Mouse (Mus musculus) midbrain, embryonic 10.5 days (tissue): ENCODE data around the gene Tmem170b. TPM values are rescaled to one million over a fixed set of nuclear protein-coding genes. Genes with fewer than 3 reads are reported as not detected.
A peak's percentile ranks its signal among the peaks of the same experiment; 100 is the strongest.
"Not testable (repeated sequence)": the region's sequence is repeated elsewhere in the genome, so short reads cannot be mapped to it uniquely, and the experiment has no call there.

Experiments used
- DNase-seq: peaks from one replicate; pipeline ENCODE4 v3.0.0-alpha.2; 2017; ENCODE audit warnings: low spot score
- H3K27ac ChIP-seq: fragments of 300-500 bp; sonication (generic); replicated peaks from 2 replicates; pipeline ENCODE4 v1.5.1; 2016; ENCODE audit warnings: mild to moderate bottlenecking
- H3K27me3 ChIP-seq: fragments of 300-500 bp; sonication (generic); 2 replicates; pipeline ENCODE4 v1.6.1; 2016; ENCODE audit warnings: low read depth, mild to moderate bottlenecking; ENCODE audit not compliant: poor library complexity, severe bottlenecking
- H3K36me3 ChIP-seq: fragments of 300-500 bp; sonication (generic); 2 replicates; pipeline ENCODE4 v1.6.1; 2016; ENCODE audit warnings: mild to moderate bottlenecking, moderate library complexity
- H3K4me1 ChIP-seq: fragments of 300-500 bp; sonication (generic); 2 replicates; pipeline ENCODE4 v1.6.1; 2016
- H3K4me3 ChIP-seq: fragments of 300-500 bp; sonication (generic); 2 replicates; pipeline ENCODE4 v1.5.1; 2016; ENCODE audit warnings: mild to moderate bottlenecking, moderate library complexity
- H3K9me3 ChIP-seq: fragments of 300-500 bp; sonication (generic); replicated peaks from 2 replicates; pipeline ENCODE4 v1.6.1; 2016; ENCODE audit warnings: mild to moderate bottlenecking
- WGBS: fragments of 180-500 bp; shearing (Covaris S2); methylation state at CpG from one replicate; pipeline ENCODE4 v1.1.7; 2016; 5-methylcytosine and 5-hydroxymethylcytosine counted together
- polyA plus RNA-seq: library from polyadenylated mRNA; unstranded; fragments of >200 nt; fragmentation: Nextera tagmentation; extraction: Ambion mirVana; gene quantifications from 2 replicates; pipeline ENCODE4 v1.2.1, GENCODE M21; 2016

Gene Tmem170b
- polyA plus RNA-seq, 1 experiment from 2014 or later: 13.4 TPM

DNA sequence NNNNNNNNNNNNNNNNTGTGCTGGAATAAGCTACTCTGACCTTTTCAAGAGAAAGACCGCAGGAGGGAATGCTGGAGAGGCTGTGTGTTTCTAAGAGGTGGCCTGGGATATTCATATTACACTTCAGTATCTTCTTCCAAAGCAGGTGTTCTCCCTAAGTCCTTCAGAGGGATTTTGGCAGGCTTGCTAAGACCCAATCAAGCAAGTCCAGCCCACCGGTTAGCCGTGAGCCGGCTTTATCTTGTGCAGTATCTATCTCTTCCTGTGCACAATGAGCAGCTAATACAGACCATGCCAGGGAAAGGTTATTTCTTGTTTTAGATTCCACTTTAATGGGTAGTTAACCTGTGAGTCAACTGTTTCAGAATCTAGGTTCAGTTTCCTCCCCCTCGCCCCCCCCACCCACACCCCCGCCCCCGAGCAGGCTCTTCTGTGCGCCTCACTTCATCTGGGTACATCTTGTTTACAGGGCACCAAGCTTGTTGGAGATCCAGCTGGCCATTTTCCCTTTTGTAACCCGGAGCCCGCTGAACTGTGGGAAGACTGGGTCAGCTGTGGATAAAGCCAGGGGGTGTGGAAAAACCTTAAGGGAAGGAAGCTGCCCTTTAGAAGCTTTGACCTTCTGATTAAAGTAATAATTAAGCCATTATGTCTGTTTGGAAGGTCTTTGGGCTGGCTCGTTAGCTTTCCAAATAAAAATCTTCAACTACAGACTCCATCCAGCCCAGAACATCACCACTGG is 54.5 kb downstream of the Tmem170b start:
- Histone ChIP-seq H3K9me3 (no peaks in the 10 kb centered on the region), H3K4me3 (no peak overlapping the region), H3K36me3 (no peaks in the 10 kb centered on the region), H3K27me3 (no peaks in the 10 kb centered on the region), H3K4me1 (peaks cover 28% of the 10 kb centered on the region), H3K27ac (no peak overlapping the region)
- DNase-seq: no peak
- WGBS: 67% methylated on average over 11 of the region's 11 CpGs

DNA sequence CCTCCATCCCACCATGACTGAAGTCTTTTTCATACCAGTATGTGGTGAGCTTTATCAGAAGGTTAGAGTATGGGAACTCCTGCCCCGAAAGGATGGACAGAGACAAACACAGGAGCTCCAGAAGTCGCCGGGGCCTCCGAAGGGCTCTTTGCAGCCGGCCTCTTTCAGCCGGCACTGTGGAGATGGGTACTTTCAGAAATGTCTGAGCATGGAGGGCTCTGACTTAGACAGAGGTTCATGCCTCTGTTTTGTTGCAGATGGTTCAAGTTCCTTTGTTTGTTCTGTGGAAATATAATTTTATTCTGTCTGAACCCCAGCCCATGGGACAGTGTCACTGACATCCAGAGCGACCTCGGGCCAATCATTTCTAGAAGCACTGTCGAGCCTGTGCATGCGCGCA is 55.4 kb downstream of the Tmem170b start:
- 94% methylated on average over 11 of the region's 11 CpGs for WGBS
- Histone ChIP-seq H3K4me1 (peaks cover 28% of the 10 kb centered on the region), H3K27ac (0 out of 2 replicates have a peak overlapping the region, but pooled peaks have one; percentile 7), H3K4me3 (no peak overlapping the region), H3K36me3 (no peaks in the 10 kb centered on the region), H3K9me3 (no peaks in the 10 kb centered on the region), H3K27me3 (no peaks in the 10 kb centered on the region)
- DNase-seq: no peak

DNA sequence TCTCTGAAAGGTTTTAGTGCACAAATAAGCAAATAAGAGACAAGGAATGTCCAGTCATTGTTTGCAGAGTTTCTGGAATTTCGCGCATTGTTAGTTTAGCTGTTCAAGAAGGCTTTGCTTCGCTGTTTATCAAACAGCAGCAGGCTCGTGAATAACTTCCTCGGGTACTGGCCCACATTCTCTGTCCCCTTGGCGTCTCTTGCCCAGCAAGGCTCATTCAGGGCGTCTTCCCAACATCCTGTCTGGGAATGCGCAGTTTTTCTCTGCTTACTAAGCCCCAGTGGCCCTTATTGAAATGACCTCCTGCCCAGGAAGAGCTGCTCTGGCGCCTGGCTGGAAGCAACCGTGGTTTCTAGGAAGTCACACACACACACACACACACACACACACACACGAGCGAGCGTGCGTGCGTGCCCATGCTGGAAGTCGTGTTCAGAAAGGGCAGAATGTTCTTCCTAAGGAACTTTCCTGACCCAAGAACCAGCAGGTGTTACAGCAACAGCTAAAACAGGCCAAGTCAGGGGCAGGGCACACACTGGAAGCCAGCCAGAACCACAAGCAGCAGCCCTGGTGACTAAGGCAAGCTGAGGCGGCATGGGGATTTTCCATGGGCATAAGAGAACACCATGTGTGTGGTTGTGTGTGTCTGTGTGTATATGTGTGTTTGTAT is 56.8 kb downstream of the Tmem170b start:
- Histone ChIP-seq H3K36me3 (no peaks in the 10 kb centered on the region), H3K27ac (peak overlapping the region; percentile 49), H3K4me1 (peaks cover 28% of the 10 kb centered on the region), H3K27me3 (no peaks in the 10 kb centered on the region), H3K4me3 (no peak overlapping the region), H3K9me3 (no peaks in the 10 kb centered on the region)
- 54% methylated on average over 17 of the region's 17 CpGs for WGBS
- peak; percentile 37 for DNase-seq

DNA sequence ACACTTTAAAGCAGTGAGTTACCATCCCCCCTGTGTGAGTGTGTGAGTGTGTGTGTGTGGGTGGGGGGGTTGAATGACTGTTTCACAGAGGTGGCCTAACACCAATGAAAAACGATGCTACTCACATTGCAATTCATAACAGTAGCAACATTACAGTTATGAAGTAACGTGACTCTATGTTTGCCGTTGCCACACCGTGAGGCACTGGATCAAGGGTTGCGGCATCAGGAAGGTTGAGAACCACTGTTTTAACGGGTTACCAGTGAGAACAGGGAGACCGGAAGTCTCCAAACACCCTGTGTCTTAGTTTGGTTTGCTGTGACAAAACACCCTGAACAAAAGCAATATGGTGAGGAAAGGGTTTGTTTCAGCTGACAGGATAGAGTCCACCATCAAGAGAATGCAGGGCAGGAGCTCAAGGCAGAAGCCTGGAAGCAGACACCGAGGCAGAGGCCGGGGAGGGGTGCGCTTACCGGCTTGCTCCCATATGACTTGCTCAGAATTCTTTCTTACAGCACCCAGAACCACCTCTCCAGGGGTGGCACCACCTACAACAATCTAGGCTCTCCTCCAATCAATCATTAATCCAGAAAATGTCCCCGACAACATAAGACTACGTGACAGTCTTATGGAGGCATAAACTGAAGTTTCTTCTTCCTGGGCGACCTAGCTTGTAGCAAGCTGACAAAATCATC is 57.9 kb downstream of the Tmem170b start:
- H3K9me3 ChIP-seq: no peaks in the 10 kb centered on the region
- no peaks in the 10 kb centered on the region for H3K27me3 ChIP-seq
- no peak for DNase-seq
- no peak overlapping the region for H3K27ac ChIP-seq
- 92% methylated on average over 14 of the region's 14 CpGs for WGBS
- H3K36me3 ChIP-seq: no peaks in the 10 kb centered on the region
- H3K4me3 ChIP-seq: no peak overlapping the region
- peaks cover 28% of the 10 kb centered on the region for H3K4me1 ChIP-seq

DNA sequence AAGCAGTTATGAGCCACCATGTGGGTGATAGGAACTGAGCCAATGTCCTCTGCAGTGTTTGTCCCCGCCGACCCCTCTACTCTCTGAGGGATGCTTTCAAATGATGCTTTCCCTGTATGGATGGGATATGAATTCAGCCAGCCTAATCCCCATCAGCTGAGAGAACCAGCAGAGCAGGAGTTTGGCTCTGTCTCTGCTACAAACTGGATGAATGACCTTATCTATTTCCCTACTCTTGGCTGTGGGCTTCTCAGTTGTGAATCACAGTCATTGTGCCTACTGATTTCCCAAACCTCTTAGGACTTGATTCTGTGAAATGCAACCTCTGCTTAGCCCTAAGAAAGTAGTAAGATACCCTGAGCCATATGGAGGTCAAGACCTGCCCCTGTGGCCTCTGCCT is 64.2 kb downstream of the Tmem170b start:
- no peaks in the 10 kb centered on the region for H3K27me3 ChIP-seq
- H3K4me1 ChIP-seq: peaks cover 5% of the 10 kb centered on the region
- H3K9me3 ChIP-seq: no peaks in the 10 kb centered on the region
- H3K4me3 ChIP-seq: no peak overlapping the region
- 0 out of 2 replicates have a peak overlapping the region, but pooled peaks have one; percentile 23 for H3K27ac ChIP-seq
- no peaks in the 10 kb centered on the region for H3K36me3 ChIP-seq
- WGBS: 91% methylated on average over 2 of the region's 2 CpGs
- DNase-seq: no peak

DNA sequence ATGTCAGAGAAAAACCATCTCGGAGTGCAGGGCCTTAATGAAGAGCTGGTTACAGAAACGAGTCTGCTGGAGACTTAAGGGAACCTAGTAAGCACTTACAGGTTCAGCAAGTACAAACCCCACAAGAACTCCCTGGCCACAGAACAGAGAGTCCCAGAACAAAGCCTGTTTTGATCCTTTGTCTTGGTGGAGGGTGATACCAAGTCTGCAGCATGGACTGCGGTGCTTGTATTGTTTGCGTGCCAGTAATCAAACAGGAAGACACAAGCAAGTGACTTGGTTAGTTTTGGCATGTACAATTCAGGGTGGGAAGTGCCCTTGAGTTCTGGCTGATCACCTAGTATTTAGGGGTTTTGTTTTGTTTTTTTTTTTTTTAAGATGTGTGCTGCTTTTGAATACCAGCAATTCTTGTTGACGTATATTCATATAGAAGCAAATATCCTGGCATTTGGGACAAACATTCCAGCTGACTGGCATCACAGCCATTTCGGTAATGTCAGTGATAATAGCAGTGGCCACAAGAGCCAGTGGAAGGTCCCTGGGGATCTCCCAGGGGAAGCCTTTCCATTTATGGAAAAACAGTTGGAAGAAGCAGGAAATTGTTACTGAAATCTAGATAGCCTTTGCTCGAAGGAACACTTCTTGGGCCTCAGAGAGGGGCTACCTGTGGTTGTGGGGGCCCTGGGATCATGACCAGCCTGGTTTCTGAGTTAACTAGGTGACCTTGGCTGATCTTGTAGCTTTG is 64.9 kb downstream of the Tmem170b start:
- no peaks in the 10 kb centered on the region for H3K27me3 ChIP-seq
- H3K4me1 ChIP-seq: peaks cover 5% of the 10 kb centered on the region
- no peak for DNase-seq
- WGBS: 71% methylated on average over 7 of the region's 7 CpGs
- H3K36me3 ChIP-seq: no peaks in the 10 kb centered on the region
- H3K9me3 ChIP-seq: no peaks in the 10 kb centered on the region
- 0 out of 2 replicates have a peak overlapping the region, but pooled peaks have one; percentile 23 for H3K27ac ChIP-seq
- H3K4me3 ChIP-seq: no peak overlapping the region

DNA sequence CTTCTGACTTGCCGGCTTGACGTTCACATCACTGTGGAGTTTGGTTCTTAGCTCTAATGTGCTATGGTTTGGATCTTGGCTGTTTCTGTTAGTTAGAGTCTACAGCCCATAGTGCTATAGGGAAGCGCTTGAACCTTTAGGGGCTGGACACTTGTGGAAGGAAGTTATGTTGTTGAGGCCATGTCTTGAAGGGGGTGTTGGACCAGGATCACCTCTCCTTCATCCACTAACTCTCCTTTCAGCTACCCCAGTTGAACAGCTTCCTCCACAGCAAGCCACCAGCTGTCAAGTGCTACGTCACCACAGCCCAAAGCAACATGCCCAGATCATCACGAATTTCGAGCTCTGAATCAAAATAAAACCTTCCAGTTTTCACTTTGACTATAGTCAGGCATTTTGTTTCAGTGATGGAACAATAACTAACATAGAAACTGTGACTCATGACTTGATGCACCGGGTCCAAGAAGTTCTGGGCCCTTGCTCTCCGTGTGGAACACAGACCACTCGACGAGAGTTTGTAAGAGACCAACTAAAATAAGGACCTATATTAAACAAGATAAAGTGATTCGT is 65.5 kb downstream of the Tmem170b start:
- DNase-seq: no peak
- Histone ChIP-seq H3K4me3 (no peak overlapping the region), H3K9me3 (no peaks in the 10 kb centered on the region), H3K27ac (no peak overlapping the region), H3K36me3 (no peaks in the 10 kb centered on the region), H3K27me3 (no peaks in the 10 kb centered on the region), H3K4me1 (peaks cover 6% of the 10 kb centered on the region)
- 93% methylated on average over 11 of the region's 11 CpGs for WGBS

DNA sequence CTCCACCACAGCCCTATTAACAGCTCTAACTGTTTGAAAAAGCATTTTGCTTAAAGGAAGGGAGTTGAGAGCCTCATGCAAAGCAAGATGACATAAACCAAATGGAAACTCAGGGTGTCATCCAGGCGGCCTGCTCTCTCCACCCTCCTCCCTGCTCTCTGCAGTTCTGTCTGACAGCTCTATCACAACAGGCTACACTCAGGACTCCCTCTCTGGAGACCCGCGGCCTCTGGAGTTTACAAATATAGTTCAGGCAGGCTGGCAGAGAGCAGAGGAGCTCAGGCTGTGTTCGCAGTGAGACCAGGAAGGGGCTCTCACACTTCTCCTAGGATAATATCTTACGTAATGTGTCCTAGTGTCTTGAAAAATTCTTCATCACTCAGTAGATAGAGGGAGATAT is 67.2 kb downstream of the Tmem170b start:
- H3K27ac ChIP-seq, DNase-seq, H3K27me3 ChIP-seq, H3K4me3 ChIP-seq, H3K36me3 ChIP-seq, H3K9me3 ChIP-seq: not testable (repeated sequence)
- WGBS: 67% methylated on average over 5 of the region's 5 CpGs
- peaks cover 16% of the 10 kb centered on the region for H3K4me1 ChIP-seq

DNA sequence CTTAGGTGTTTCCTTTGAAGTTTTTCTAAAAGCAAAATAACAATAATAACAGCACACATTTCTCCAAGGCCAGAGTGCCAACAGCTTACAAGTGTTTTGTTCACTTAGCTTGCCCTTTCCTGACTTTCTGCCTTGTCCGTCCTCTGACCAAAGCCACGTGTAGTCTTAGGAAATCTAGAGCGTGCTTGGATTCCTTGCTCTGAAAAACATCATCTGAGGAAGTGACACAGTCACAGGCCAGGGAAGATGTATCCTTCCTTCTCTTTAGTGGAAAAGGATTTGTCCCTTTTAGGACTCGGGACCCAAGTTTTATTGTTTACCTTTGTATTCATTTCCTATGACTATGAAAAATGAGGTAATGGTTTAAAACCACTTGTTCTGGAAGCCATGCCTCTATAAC is 67.8 kb downstream of the Tmem170b start:
- Histone ChIP-seq H3K27me3 (no peaks in the 10 kb centered on the region), H3K27ac (no peak overlapping the region), H3K9me3 (no peaks in the 10 kb centered on the region), H3K4me1 (peaks cover 16% of the 10 kb centered on the region), H3K36me3 (no peaks in the 10 kb centered on the region), H3K4me3 (no peak overlapping the region)
- no peak for DNase-seq
- 79% methylated on average over 4 of the region's 4 CpGs for WGBS

DNA sequence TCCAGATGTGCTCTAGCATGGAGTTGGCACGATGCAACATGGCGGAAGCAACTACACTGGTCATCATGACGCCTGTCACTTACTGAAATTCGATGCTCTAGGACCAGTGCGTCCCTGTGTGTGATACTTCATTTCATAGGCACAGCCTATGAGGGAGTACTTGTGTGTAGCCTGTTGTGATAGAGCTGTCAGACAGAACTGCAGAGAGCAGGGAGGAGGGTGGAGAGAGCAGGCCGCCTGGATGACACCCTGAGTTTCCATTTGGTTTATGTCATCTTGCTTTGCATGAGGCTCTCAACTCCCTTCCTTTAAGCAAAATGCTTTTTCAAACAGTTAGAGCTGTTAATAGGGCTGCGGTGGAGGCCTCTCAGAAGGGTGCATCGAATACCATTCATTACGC is 68.9 kb downstream of the Tmem170b start:
- 96% methylated on average over 9 of the region's 9 CpGs for WGBS
- not testable (repeated sequence) for H3K9me3 ChIP-seq, H3K4me3 ChIP-seq, H3K36me3 ChIP-seq, DNase-seq, H3K27me3 ChIP-seq, H3K27ac ChIP-seq
- peaks cover 16% of the 10 kb centered on the region for H3K4me1 ChIP-seq

DNA sequence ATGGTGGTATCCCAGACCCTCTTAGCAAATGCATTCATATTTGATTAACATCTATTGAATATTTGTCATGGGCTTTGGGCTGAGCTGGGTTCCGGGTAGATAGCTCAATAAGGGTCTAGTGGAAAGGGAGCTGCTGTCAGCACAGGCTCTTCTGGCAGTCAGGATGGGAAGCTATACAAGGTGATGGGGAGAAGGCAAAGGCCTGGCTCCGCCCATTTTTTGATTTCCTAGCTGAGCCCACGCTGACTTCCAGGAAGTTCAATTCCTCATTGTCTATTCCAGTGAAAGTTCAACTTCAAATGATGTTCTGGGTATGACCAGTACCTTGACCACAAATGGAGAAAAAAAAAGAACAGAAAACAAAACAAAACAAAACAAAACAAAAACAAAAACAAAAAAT is 69.8 kb downstream of the Tmem170b start:
- Histone ChIP-seq H3K4me1 (peaks cover 11% of the 10 kb centered on the region), H3K27ac (no peak overlapping the region), H3K27me3 (no peaks in the 10 kb centered on the region), H3K9me3 (no peaks in the 10 kb centered on the region), H3K4me3 (no peak overlapping the region), H3K36me3 (no peaks in the 10 kb centered on the region)
- WGBS: 91% methylated on average over 3 of the region's 3 CpGs
- no peak for DNase-seq
